Mouse (Mus musculus): ENCODE data around the gene Card6. TPM values are rescaled to one million over a fixed set of nuclear protein-coding genes. Genes with fewer than 3 reads are reported as not detected.

The Card6 gene
- polyA plus RNA-seq, 2 experiments, result 0.98 to 1.3 TPM

DNA sequence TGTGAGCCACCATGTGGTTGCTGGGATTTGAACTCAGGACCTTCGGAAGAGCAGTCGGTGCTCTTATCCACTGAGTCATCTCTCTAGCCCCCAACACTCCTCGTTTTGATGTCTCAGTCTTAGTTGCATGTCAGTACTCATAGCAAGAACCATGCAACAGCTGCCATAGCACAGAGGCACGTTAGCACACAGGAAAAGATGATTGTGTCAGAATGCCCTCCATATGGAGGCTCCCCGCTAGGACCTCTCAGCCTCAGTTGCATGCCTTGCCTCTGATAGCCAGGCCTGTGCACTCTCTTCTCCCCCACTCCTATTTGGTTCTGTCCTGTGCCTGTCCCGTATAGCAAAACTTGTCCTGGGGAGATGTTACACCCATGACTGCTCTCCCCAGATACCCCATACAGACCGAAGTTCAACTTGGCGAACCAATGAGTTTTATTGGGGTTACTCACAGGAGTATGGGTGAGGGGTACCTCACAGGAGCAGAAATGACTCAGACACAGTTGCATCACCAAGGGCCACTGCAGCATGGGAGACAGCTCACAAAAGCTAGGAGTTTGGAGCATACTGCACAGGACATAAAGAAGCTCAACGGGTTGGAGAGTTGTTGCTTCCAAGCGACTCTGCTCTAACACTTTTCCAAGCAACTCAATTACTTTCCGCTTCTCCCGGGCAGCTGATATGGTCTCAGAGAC is 20.9 kb upstream of the Card6 start:
- 88% methylated on average over 12 of the region's 12 CpGs for WGBS
- H3K27ac ChIP-seq (replicated peaks; ENCODE audit: low read depth, low read length), result no peak overlapping the region
- H3K4me1 ChIP-seq (ENCODE audit: control insufficient read depth, insufficient read depth, low read length), result no peaks in the 10 kb centered on the region
- H3K4me3 ChIP-seq (replicated peaks; ENCODE audit: low read length), result no peak overlapping the region
- DNase-seq (ENCODE audit: low spot score) (no peak), ATAC-seq (ENCODE audit: low FRiP score, low read depth) (no peak)
- no peak for TF ChIP-seq POLR2A (IDR thresholded peaks at IDR 0.05; ENCODE audit: borderline replicate concordance, extremely low read depth, insufficient read depth, insufficient read length)
- no peaks in the 10 kb centered on the region for H3K9me3 ChIP-seq (ENCODE audit: control insufficient read depth, low read length)
- no peaks in the 10 kb centered on the region for H3K27me3 ChIP-seq (ENCODE audit: control insufficient read depth, insufficient read depth, low read length)
- no peaks in the 10 kb centered on the region; the same call in 1 of the 2 replicates for H3K36me3 ChIP-seq (ENCODE audit: control insufficient read depth, insufficient read depth, low read length)
- no peak overlapping the region for H3K9ac ChIP-seq (ENCODE audit: low read depth, low read length, severe bottlenecking)
- no peak overlapping the region for H3K4me2 ChIP-seq (replicated peaks; ENCODE audit: low read depth, low read length, severe bottlenecking)

DNA sequence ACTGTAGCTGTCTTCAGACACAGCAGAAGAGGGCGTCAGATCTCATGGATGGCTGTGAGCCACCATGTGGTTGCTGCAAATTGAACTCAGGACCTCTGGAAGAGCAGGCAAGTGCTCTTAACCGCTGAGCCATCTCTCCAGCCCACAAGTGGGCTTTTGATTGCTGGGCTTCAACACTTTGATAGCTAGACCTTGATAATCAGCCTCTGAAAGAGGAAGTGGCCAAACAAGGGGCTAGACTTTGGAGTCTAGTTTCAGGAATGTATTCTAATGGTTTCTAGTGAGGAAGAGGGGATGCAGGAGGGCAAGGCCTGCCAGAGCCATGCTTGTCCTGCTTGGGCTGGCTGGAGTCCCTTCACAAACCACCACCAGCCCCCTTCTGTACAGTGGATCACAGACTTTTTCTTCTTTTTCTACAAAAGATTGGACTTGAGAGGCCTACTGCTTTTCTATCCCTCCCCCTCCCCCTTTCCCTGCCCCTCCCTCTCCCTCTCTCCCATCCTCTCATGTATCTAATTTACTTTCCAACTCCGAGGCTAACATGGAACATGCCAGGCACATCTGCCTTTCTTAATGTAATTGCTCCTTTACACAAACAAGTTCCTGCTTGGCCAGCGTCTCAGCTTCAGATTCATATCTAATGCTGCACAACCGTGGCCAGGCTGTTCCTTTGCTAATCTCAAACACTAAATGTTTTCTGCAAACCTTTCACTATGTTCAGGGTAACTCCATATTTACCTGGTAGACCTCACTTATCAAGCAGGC is 20.0 kb upstream of the Card6 start:
- Histone ChIP-seq H3K4me2 (replicated peaks; ENCODE audit: low read depth, low read length, severe bottlenecking) (no peak overlapping the region), H3K27ac (replicated peaks; ENCODE audit: low read depth, low read length) (no peak overlapping the region), H3K36me3 (ENCODE audit: control insufficient read depth, insufficient read depth, low read length) (peaks cover 2% of the 10 kb centered on the region), H3K4me1 (ENCODE audit: control insufficient read depth, insufficient read depth, low read length) (no peaks in the 10 kb centered on the region), H3K27me3 (ENCODE audit: control insufficient read depth, insufficient read depth, low read length) (no peaks in the 10 kb centered on the region), H3K9ac (ENCODE audit: low read depth, low read length, severe bottlenecking) (no peak overlapping the region), H3K9me3 (ENCODE audit: control insufficient read depth, low read length) (no peaks in the 10 kb centered on the region), H3K4me3 (replicated peaks; ENCODE audit: low read length) (no peak overlapping the region)
- 62% methylated on average over 5 of the region's 5 CpGs for WGBS
- TF ChIP-seq POLR2A (IDR thresholded peaks at IDR 0.05; ENCODE audit: borderline replicate concordance, extremely low read depth, insufficient read depth, insufficient read length), result no peak
- no peak for ATAC-seq (ENCODE audit: low FRiP score, low read depth)
- no peak for DNase-seq (ENCODE audit: low spot score)

DNA sequence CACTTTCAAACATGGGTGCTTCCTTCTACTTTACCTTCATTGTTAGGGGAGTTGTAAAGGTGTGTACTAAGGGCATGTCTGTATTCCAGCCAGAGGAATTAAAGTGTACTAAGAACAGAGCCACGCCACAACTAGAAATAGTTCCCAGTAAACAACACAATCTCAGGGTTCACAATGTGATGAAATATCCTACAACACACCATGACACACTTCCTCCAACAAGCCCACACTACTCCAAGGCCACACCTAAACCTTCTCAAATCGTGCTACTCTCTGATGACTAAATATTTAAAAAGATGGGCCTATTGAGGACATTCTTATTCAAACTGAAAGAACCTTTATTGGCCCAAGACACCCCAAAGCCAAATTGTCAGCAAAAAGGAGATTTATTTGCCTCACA is 19.1 kb upstream of the Card6 start:
- H3K36me3 ChIP-seq (ENCODE audit: control insufficient read depth, insufficient read depth, low read length), result peaks cover 7% of the 10 kb centered on the region
- H3K9ac ChIP-seq (ENCODE audit: low read depth, low read length, severe bottlenecking), result no peak overlapping the region
- no peak overlapping the region for H3K4me3 ChIP-seq (replicated peaks; ENCODE audit: low read length)
- ATAC-seq (ENCODE audit: low FRiP score, low read depth), result no peak
- 87% methylated on average over 2 of the region's 2 CpGs for whole genome bisulfite sequencing
- no peak for TF ChIP-seq POLR2A (IDR thresholded peaks at IDR 0.05; ENCODE audit: borderline replicate concordance, extremely low read depth, insufficient read depth, insufficient read length)
- no peaks in the 10 kb centered on the region for H3K9me3 ChIP-seq (ENCODE audit: control insufficient read depth, low read length)
- no peaks in the 10 kb centered on the region for H3K27me3 ChIP-seq (ENCODE audit: control insufficient read depth, insufficient read depth, low read length)
- H3K27ac ChIP-seq (replicated peaks; ENCODE audit: low read depth, low read length), result no peak overlapping the region
- no peak for DNase-seq (ENCODE audit: low spot score)
- no peaks in the 10 kb centered on the region for H3K4me1 ChIP-seq (ENCODE audit: control insufficient read depth, insufficient read depth, low read length)
- H3K4me2 ChIP-seq (replicated peaks; ENCODE audit: low read depth, low read length, severe bottlenecking), result no peak overlapping the region

DNA sequence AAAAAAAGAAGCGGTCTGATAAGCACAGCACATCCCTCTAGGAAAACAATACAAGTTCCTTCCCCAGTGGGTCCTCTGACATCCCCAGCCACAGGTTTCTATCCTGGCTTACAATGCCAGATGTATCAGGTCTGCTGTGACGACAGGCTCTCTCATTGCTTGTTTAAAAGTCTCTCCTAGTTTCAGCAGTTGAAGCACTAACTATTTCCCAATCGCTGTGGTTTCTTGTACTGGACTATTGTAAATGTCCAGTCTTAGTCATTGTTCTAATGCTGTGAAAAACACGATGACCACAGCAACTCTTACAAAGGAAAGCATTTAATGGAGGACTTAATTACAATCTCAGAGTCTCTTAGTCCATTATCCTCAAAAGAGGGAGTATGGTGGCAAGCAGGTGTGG is 18.1 kb upstream of the Card6 start:
- Histone ChIP-seq H3K27ac (replicated peaks; ENCODE audit: low read depth, low read length) (no peak overlapping the region), H3K4me3 (replicated peaks; ENCODE audit: low read length) (no peak overlapping the region), H3K27me3 (ENCODE audit: control insufficient read depth, insufficient read depth, low read length) (no peaks in the 10 kb centered on the region), H3K9ac (ENCODE audit: low read depth, low read length, severe bottlenecking) (no peak overlapping the region), H3K4me1 (ENCODE audit: control insufficient read depth, insufficient read depth, low read length) (no peaks in the 10 kb centered on the region), H3K4me2 (replicated peaks; ENCODE audit: low read depth, low read length, severe bottlenecking) (no peak overlapping the region), H3K9me3 (ENCODE audit: control insufficient read depth, low read length) (no peaks in the 10 kb centered on the region), H3K36me3 (ENCODE audit: control insufficient read depth, insufficient read depth, low read length) (peaks cover 18% of the 10 kb centered on the region)
- no peak for TF ChIP-seq POLR2A (IDR thresholded peaks at IDR 0.05; ENCODE audit: borderline replicate concordance, extremely low read depth, insufficient read depth, insufficient read length)
- 76% methylated on average over 4 of the region's 4 CpGs for WGBS
- ATAC-seq (ENCODE audit: low FRiP score, low read depth), result no peak
- no peak for DNase-seq (ENCODE audit: low spot score)

DNA sequence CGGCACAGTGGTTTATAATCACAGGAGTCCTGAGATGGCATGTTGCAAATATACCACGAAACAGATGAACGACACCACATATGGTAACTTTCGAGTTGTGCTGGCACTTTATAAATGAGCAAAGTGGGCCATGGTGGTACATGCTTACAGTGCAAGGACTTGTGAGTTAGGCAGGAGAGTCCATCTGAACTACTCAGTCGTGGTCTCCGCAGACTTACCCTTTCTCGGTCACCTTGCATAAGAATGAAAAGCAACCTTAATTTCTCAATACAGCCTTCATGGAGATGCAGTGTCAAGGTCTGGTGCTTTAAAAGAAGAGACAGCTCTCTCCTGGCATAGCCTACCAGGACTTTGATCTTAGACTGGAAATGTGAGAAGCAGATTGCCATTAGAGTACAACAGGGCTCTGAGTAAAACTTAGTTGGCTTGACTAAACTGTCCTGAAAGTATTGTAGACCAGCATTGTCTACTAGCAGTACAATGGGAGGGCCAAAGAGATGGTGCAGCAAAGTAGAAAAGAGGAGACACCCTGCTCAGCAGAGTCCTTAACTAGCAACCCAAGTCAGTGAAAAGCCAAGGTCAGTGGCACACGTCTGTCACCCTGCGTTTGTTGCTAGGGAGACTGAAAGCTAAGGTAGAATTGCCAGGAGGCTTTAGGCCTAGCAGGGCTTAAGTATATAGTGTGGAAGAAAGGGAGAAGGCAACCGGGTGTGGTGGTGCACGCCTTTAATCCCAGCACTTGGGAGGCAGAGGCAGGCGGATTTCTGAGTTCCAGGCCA is 13.4 kb upstream of the Card6 start:
- H3K4me1 ChIP-seq (ENCODE audit: control insufficient read depth, insufficient read depth, low read length), result peaks cover 7% of the 10 kb centered on the region
- ATAC-seq (ENCODE audit: low FRiP score, low read depth) (no peak), DNase-seq (ENCODE audit: low spot score) (no peak)
- H3K4me2 ChIP-seq (replicated peaks; ENCODE audit: low read depth, low read length, severe bottlenecking), result no peak overlapping the region
- H3K27me3 ChIP-seq (ENCODE audit: control insufficient read depth, insufficient read depth, low read length), result no peaks in the 10 kb centered on the region
- WGBS, result 89% methylated on average over 12 of the region's 12 CpGs
- no peak overlapping the region for H3K27ac ChIP-seq (replicated peaks; ENCODE audit: low read depth, low read length)
- H3K4me3 ChIP-seq (replicated peaks; ENCODE audit: low read length), result no peak overlapping the region
- no peak overlapping the region for H3K9ac ChIP-seq (ENCODE audit: low read depth, low read length, severe bottlenecking)
- peaks cover 57% of the 10 kb centered on the region for H3K36me3 ChIP-seq (ENCODE audit: control insufficient read depth, insufficient read depth, low read length)
- H3K9me3 ChIP-seq (ENCODE audit: control insufficient read depth, low read length), result no peaks in the 10 kb centered on the region
- no peak for TF ChIP-seq POLR2A (IDR thresholded peaks at IDR 0.05; ENCODE audit: borderline replicate concordance, extremely low read depth, insufficient read depth, insufficient read length)

All from limb, embryonic 14.5 days (tissue).